Mouse (Mus musculus) G1E (cell line): ENCODE results near the gene Ift52.

Experiments
- CTCF ChIP-seq: IDR thresholded peaks from 2 replicates; pipeline ENCODE4 v1.5.1; 2012; ENCODE audit warnings: low read depth, low read length, inconsistent platforms, mixed read lengths
- GATA1 ChIP-seq: IDR thresholded peaks from 2 replicates; pipeline ENCODE4 v1.6.1; 2012; ENCODE audit warnings: borderline replicate concordance, low read length, inconsistent platforms, mixed read lengths

GRCm38 (mm10) chr2:163087728-163088127 lies 70.6 kb downstream of the Ift52 start, which contains the start of gene Gtsf1l:
- TF ChIP-seq CTCF = no peak
- TF ChIP-seq GATA1 = no peak
